Mouse (Mus musculus) ES-Bruce4 (cell line): ENCODE results near the gene Tyw5. TPM values are rescaled to one million over a fixed set of nuclear protein-coding genes. Genes with fewer than 3 reads are reported as not detected.
A peak's percentile ranks its signal among the peaks of the same experiment; 100 is the strongest.

Source experiments
- H3K27ac ChIP-seq: 2 replicates; pipeline ENCODE4 v1.5.1; 2012; ENCODE audit warnings: low read length, inconsistent platforms; ENCODE audit not compliant: insufficient read depth
- H3K27me3 ChIP-seq: 2 replicates; pipeline ENCODE4 v1.6.1; 2012; ENCODE audit warnings: mild to moderate bottlenecking, low read length, inconsistent platforms; ENCODE audit not compliant: control insufficient read depth, poor library complexity, insufficient read depth, severe bottlenecking
- H3K36me3 ChIP-seq: 2 replicates; pipeline ENCODE4 v1.6.1; 2012; ENCODE audit warnings: inconsistent platforms, mild to moderate bottlenecking, low read length, moderate library complexity; ENCODE audit not compliant: control insufficient read depth, poor library complexity, insufficient read depth, severe bottlenecking
- H3K4me1 ChIP-seq: one replicate; pipeline ENCODE4 v1.8.1; 2011; ENCODE audit warnings: low read length; ENCODE audit not compliant: control insufficient read depth, insufficient read depth
- H3K4me3 ChIP-seq: 2 replicates; pipeline ENCODE4 v1.5.1; 2011; ENCODE audit warnings: low read depth, mild to moderate bottlenecking, low read length
- H3K9ac ChIP-seq: 2 replicates; pipeline ENCODE4 v1.6.1; 2012; ENCODE audit warnings: low read depth, mild to moderate bottlenecking, inconsistent platforms; ENCODE audit not compliant: poor library complexity, severe bottlenecking
- H3K9me3 ChIP-seq: replicated peaks from 2 replicates; pipeline ENCODE4 v1.6.1; 2012; ENCODE audit warnings: mild to moderate bottlenecking, low read length, inconsistent platforms; ENCODE audit not compliant: control insufficient read depth, poor library complexity, insufficient read depth, severe bottlenecking
- CTCF ChIP-seq: IDR thresholded peaks from one replicate; pipeline ENCODE4 v1.8.1; 2011; ENCODE audit warnings: low read depth, low read length
- EP300 ChIP-seq: IDR thresholded peaks from 2 replicates; pipeline ENCODE4 v1.6.1; 2011; ENCODE audit warnings: low read depth, low read length; ENCODE audit not compliant: insufficient read depth
- POLR2A ChIP-seq: IDR thresholded peaks from one replicate; pipeline ENCODE4 v1.8.1; 2011; ENCODE audit warnings: low read length; ENCODE audit not compliant: insufficient read depth
- polyA plus RNA-seq: library from polyadenylated mRNA; stranded (reverse); fragments of >200 nt; gene quantifications from 2 replicates; pipeline ENCODE4 v1.2.4, GENCODE M21; 2011; ENCODE audit warnings: low read depth; ENCODE audit not compliant: missing spikeins, insufficient read depth, insufficient read length

Gene Tyw5
- polyA plus RNA-seq, 1 experiment: 34.4 TPM

DNA sequence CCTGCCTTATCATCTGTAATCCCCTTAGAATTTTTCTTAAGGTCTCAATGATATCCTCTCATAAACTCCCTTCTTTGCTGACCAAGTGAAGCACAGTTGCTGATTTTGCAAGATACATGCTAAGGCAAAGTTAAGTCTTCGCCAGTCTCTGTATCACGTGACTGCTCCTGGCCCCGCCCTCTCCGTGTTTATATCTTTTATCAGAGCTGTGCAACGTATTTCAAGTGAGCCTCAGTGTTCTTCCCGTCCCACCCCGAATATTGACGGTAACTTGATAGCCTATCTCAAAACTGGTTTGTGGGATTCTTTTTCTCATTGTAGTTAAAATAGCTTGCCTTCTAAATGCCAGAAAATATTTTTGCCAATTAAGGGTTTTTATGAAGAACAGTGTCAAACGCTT is 29.5 kb upstream of the Tyw5 start:
- no peaks in the 10 kb centered on the region for H3K9me3 ChIP-seq
- TF ChIP-seq EP300 (no peak), POLR2A (no peak), CTCF (no peak)
- H3K4me1 ChIP-seq: no peaks in the 10 kb centered on the region
- no peak overlapping the region for H3K9ac ChIP-seq
- H3K27me3 ChIP-seq: no peaks in the 10 kb centered on the region; the same call in 1 of the 2 replicates
- H3K4me3 ChIP-seq: no peak overlapping the region
- H3K27ac ChIP-seq: no peak overlapping the region
- H3K36me3 ChIP-seq: no peaks in the 10 kb centered on the region

DNA sequence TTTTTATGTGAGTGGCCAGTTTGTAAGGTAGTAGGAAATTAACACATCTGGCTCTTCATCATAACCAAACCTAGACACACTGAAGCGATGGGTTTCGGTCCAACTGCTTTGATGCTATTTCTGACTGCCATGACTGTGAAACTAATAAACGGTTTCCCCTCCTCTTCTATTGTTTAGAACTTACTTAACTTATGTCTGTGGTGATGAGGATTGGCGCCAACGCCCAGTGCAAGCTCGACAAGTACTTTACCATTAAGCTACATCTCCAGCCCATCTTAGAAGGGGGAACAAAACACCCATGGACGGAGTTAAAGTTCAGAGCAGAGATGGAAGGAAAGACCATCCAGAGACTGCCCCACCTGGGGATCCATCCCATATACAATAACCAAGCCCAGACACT is 26.2 kb upstream of the Tyw5 start:
- no peaks in the 10 kb centered on the region for H3K4me1 ChIP-seq
- no peak overlapping the region for H3K27ac ChIP-seq
- no peaks in the 10 kb centered on the region for H3K27me3 ChIP-seq
- H3K9ac ChIP-seq: no peak overlapping the region
- no peaks in the 10 kb centered on the region for H3K36me3 ChIP-seq
- H3K4me3 ChIP-seq: no peak overlapping the region
- TF ChIP-seq EP300 (no peak), CTCF (no peak), POLR2A (no peak)
- H3K9me3 ChIP-seq: no peaks in the 10 kb centered on the region

GRCm38 (mm10) chr1:57429786-57430483 is 23.0 kb upstream of the Tyw5 start:
- Histone ChIP-seq H3K36me3 (no peaks in the 10 kb centered on the region), H3K9me3 (no peaks in the 10 kb centered on the region), H3K27me3 (no peaks in the 10 kb centered on the region), H3K9ac (no peak overlapping the region), H3K27ac (no peak overlapping the region), H3K4me3 (no peak overlapping the region), H3K4me1 (no peaks in the 10 kb centered on the region)
- TF ChIP-seq EP300 (no peak), POLR2A (no peak), CTCF (no peak)

DNA sequence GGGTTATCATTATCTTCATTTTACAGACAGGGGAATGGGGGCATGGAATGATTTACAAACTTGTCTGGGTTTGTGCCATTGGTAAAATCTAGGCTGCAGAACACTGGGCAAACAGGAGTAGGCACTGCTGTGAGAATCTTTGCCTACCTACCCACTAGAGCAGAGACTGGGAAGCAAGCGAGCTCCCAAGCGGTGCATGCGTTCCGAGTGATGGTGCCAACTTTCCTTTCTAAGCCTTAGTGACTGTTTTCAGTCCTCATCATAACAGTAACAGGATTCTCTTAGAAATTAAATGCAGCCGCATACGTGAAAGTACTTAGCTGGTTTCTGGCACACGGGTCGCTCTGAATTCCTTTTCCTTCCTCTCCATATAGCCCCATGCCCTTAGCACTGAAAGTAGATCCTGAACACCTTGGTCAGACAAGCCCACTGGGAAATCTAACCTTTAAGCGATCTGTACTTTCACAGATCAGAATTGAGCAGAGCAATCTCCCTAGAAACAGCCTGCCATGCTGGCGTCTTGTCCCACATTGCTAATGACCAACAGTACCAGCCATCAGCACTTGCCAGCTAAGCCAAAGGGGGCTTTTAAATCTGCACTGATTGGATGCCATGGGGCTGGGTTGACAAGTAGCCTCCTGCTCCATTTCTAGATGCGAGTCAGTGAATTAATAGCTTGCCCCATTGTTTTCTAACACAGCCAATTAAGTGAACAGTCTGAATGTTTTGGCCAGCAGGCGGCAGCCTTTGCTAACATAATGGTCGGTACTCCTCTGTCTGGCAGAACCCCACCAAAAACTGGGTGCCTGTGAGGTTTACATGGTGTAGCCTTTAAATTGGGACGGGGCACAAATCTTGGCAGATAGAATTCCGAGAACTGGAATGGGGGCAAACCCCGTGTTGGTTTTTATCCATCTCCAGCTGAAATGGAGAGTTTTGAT is 21.7 kb upstream of the Tyw5 start:
- no peaks in the 10 kb centered on the region for H3K4me1 ChIP-seq
- H3K27ac ChIP-seq: no peak overlapping the region
- H3K9me3 ChIP-seq: no peaks in the 10 kb centered on the region
- H3K36me3 ChIP-seq: no peaks in the 10 kb centered on the region
- no peak overlapping the region for H3K4me3 ChIP-seq
- TF ChIP-seq CTCF (peak; percentile 55), POLR2A (no peak)
- H3K9ac ChIP-seq: no peak overlapping the region
- H3K27me3 ChIP-seq: no peaks in the 10 kb centered on the region

GRCm38 (mm10) chr1:57423696-57424095 is 16.8 kb upstream of the Tyw5 start:
- H3K4me3 ChIP-seq: no peak overlapping the region
- H3K9ac ChIP-seq: no peak overlapping the region
- no peak for TF ChIP-seq EP300
- TF ChIP-seq POLR2A: no peak
- no peak for TF ChIP-seq CTCF
- H3K27ac ChIP-seq: no peak overlapping the region
- no peaks in the 10 kb centered on the region for H3K9me3 ChIP-seq
- no peaks in the 10 kb centered on the region for H3K27me3 ChIP-seq
- no peaks in the 10 kb centered on the region for H3K36me3 ChIP-seq
- no peaks in the 10 kb centered on the region for H3K4me1 ChIP-seq

- Histone ChIP-seq H3K27ac (no peak overlapping the region), H3K4me3 (no peak overlapping the region), H3K36me3 (peaks cover 19% of the 10 kb centered on the region), H3K9ac (no peak overlapping the region), H3K4me1 (no peaks in the 10 kb centered on the region), H3K9me3 (0 out of 2 replicates have a peak, but pooled peaks cover 2% of the 10 kb centered on the region), H3K27me3 (no peaks in the 10 kb centered on the region)
- no peak for TF ChIP-seq POLR2A
- TF ChIP-seq EP300: no peak
- TF ChIP-seq CTCF: no peak
Measured at GRCm38 (mm10) chr1:57413397-57413796, 6.5 kb upstream of the Tyw5 start.
